Comparison of ENCODE assay signal across 9 mouse cellular contexts in the genomic region with DNA sequence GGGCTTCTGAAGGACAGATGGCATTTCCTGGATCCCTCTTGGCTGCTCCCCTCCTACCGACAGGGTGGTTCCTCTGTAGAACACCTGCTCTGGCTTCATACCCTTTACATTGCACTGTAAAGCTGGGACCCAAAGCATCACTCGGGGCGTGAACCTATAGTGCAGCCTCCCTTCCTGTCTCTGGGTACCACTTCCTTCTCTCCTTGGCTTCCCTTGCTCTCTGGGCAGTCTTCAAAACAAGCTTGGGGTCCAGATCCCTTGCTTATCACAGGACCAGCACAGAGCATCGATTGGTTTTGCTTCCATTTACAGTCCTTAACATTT.
DNase-seq lines count a peak whose midpoint lies in the region; ATAC-seq and TF ChIP-seq lines count a peak whose summit lies in the region.
"Had no signal": no experiment of that assay in that cellular context is flagged by ENCODE, and none has a peak within 500 bp of the region (broad histone marks: within the 10 kb centered on the region; RNA-seq: fewer than 3 reads in every experiment).

No protein-coding gene starts in this region.

- no peak overlapping the region for H3K9ac ChIP-seq in forebrain, postnatal 0 days
- H3K9ac ChIP-seq in limb, embryonic 15.5 days: no peak overlapping the region

- H3K9me3 ChIP-seq in forebrain, embryonic 10.5 days: no peaks in the 10 kb centered on the region
- no peaks in the 10 kb centered on the region for H3K9me3 ChIP-seq in forebrain, postnatal 0 days (ENCODE audit: low read length)
- H3K9me3 ChIP-seq in limb, embryonic 15.5 days: no peaks in the 10 kb centered on the region

- peaks cover 12% of the 10 kb centered on the region for H3K4me1 ChIP-seq in forebrain, embryonic 10.5 days
- 0 out of 2 replicates have a peak, but pooled peaks cover 9% of the 10 kb centered on the region for H3K4me1 ChIP-seq in forebrain, postnatal 0 days (ENCODE audit: insufficient read depth)
- peaks cover 7% of the 10 kb centered on the region; the same call in 1 of the 2 replicates for H3K4me1 ChIP-seq in spleen, adult 2 months (ENCODE audit: control insufficient read depth, insufficient read depth, insufficient read length)
- peaks cover 13% of the 10 kb centered on the region for H3K4me1 ChIP-seq in limb, embryonic 15.5 days

- H3K27ac ChIP-seq in forebrain, embryonic 10.5 days: peak overlapping the region; percentile 57; the same call in 1 of the 2 replicates
- no peak overlapping the region for H3K27ac ChIP-seq in forebrain, postnatal 0 days (ENCODE audit: low read depth, low read length)
- peak overlapping the region; percentile 85 for H3K27ac ChIP-seq in spleen, adult 2 months (ENCODE audit: insufficient read depth, low read length)
- H3K27ac ChIP-seq in limb, embryonic 15.5 days: no peak overlapping the region

- WGBS in forebrain, embryonic 10.5 days: 36% methylated on average over 4 of the region's 4 CpGs
- 39% methylated on average over 4 of the region's 4 CpGs for WGBS in forebrain, postnatal 0 days
- 13% methylated on average over 4 of the region's 4 CpGs for WGBS in spleen, adult 2 months
- WGBS in limb, embryonic 15.5 days: 38% methylated on average over 4 of the region's 4 CpGs

- no peak for DNase-seq in forebrain, embryonic 10.5 days (ENCODE audit: extremely low spot score, low spot score)
- no peak for DNase-seq in forebrain, postnatal 0 days
- no peak for DNase-seq in spleen, adult 2 months (ENCODE audit: low read depth in 1 of 2, low spot score in 2 of 2)
- no peak for DNase-seq in spleen, adult 18-20 months
- no peak for DNase-seq in adrenal gland, postnatal 14 days
- no peak for DNase-seq in adrenal gland, postnatal 4 days (ENCODE audit: low spot score in 2 of 2)
- DNase-seq: cerebellum, postnatal 36 days had no signal

- H3K4me3 ChIP-seq in forebrain, embryonic 10.5 days: peak overlapping the region; percentile 40; the same call in 1 of the 2 replicates
- no peak overlapping the region for H3K4me3 ChIP-seq in forebrain, postnatal 0 days (ENCODE audit: low read depth, low read length)
- peak overlapping the region; percentile 17; the same call in 1 of the 2 replicates for H3K4me3 ChIP-seq in spleen, adult 2 months (ENCODE audit: extremely low read depth, insufficient read depth, insufficient read length)
- H3K4me3 ChIP-seq in limb, embryonic 15.5 days: 0 out of 2 replicates have a peak overlapping the region, but pooled peaks have one; percentile 9

- no peak for TF ChIP-seq CTCF in forebrain, postnatal 0 days (IDR thresholded peaks at IDR 0.05; ENCODE audit: low read depth)
- no peak for TF ChIP-seq CTCF in spleen, adult 2 months (IDR thresholded peaks at IDR 0.05; ENCODE audit: extremely low read depth, insufficient read depth, insufficient read length, insufficient replicate concordance)

- no peak overlapping the region for H3K4me2 ChIP-seq in forebrain, postnatal 0 days (ENCODE audit: low read depth)
- H3K4me2 ChIP-seq in limb, embryonic 15.5 days: peak overlapping the region; percentile 33

- H3K36me3 ChIP-seq in forebrain, embryonic 10.5 days (replicated peaks): no peaks in the 10 kb centered on the region
- no peaks in the 10 kb centered on the region for H3K36me3 ChIP-seq in forebrain, postnatal 0 days (ENCODE audit: insufficient read depth)
- H3K36me3 ChIP-seq in spleen, adult 2 months (ENCODE audit: control insufficient read depth, insufficient read depth, low read length): no peaks in the 10 kb centered on the region
- no peaks in the 10 kb centered on the region for H3K36me3 ChIP-seq in limb, embryonic 15.5 days

- peaks cover 33% of the 10 kb centered on the region for H3K27me3 ChIP-seq in forebrain, embryonic 10.5 days (ENCODE audit: poor library complexity, severe bottlenecking)
- H3K27me3 ChIP-seq in forebrain, postnatal 0 days (ENCODE audit: insufficient read depth, low read length): no peaks in the 10 kb centered on the region
- H3K27me3 ChIP-seq in spleen, adult 2 months (ENCODE audit: control insufficient read depth, insufficient read depth, low read length): no peaks in the 10 kb centered on the region
- H3K27me3 ChIP-seq in limb, embryonic 15.5 days: peaks cover 25% of the 10 kb centered on the region

- TF ChIP-seq POLR2A in spleen, adult 2 months (IDR thresholded peaks at IDR 0.05; ENCODE audit: low read depth, low read length): no peak

- ATAC-seq in forebrain, postnatal 0 days: no peak
- ATAC-seq in limb, embryonic 15.5 days (ENCODE audit: insufficient number of reproducible peaks, low FRiP score, low TSS enrichment, low read depth): 0 out of 2 replicates have a peak, but pooled peaks have one; percentile 10
- ATAC-seq in neutrophil, adult 5-6 weeks (ENCODE audit: extremely low read depth, insufficient number of reproducible peaks, low FRiP score, poor library complexity, severe bottlenecking): peak; percentile 45; the same call in 1 of the 2 replicates

Comparison
In these comparisons a context has a peak if more than half of its experiments do, and no peak if none do; other contexts are left out.
1. H3K27ac ChIP-seq: peak in forebrain, embryonic 10.5 days (single experiment) and spleen, adult 2 months (single experiment); none in forebrain, postnatal 0 days (single experiment) and limb, embryonic 15.5 days (single experiment).